Mouse (Mus musculus) intestine, embryonic 15.5 days (tissue): ENCODE results near the gene Sox6. TPM values are rescaled to one million over a fixed set of nuclear protein-coding genes. Genes with fewer than 3 reads are reported as not detected.

Experiments
- ATAC-seq: fragments of 200-750 bp; cut with Nextera tagmentation; 2 replicates; pipeline ENCODE4 v1.8.0; 2017; ENCODE audit warnings: moderate TSS enrichment, moderate library complexity
- H3K27ac ChIP-seq: fragments of 300-500 bp; sonication (generic); 2 replicates; pipeline ENCODE4 v1.5.1; 2015; ENCODE audit warnings: mild to moderate bottlenecking, inconsistent platforms
- H3K27me3 ChIP-seq: fragments of 300-500 bp; sonication (generic); replicated peaks from 2 replicates; pipeline ENCODE4 v1.6.1; 2015; ENCODE audit warnings: inconsistent platforms
- H3K36me3 ChIP-seq: fragments of 300-500 bp; sonication (generic); 2 replicates; pipeline ENCODE4 v1.6.1; 2015; ENCODE audit warnings: inconsistent platforms
- H3K4me1 ChIP-seq: fragments of 300-500 bp; sonication (generic); replicated peaks from 2 replicates; pipeline ENCODE4 v1.6.1; 2015; ENCODE audit warnings: inconsistent platforms
- H3K4me2 ChIP-seq: fragments of 300-500 bp; sonication (generic); replicated peaks from 2 replicates; pipeline ENCODE4 v1.6.1; 2015; ENCODE audit warnings: mild to moderate bottlenecking, inconsistent platforms
- H3K4me3 ChIP-seq: fragments of 300-500 bp; sonication (generic); replicated peaks from 2 replicates; pipeline ENCODE4 v1.5.1; 2015; ENCODE audit warnings: inconsistent platforms
- H3K9ac ChIP-seq: fragments of 300-500 bp; sonication (generic); 2 replicates; pipeline ENCODE4 v1.6.1; 2015; ENCODE audit warnings: inconsistent platforms
- H3K9me3 ChIP-seq: fragments of 300-500 bp; sonication (generic); 2 replicates; pipeline ENCODE4 v1.6.1; 2016; ENCODE audit warnings: inconsistent platforms
- WGBS: fragments of 180-500 bp; shearing (Covaris S2); methylation state at CpG from one replicate; pipeline ENCODE4 v1.1.7; 2015; 5-methylcytosine and 5-hydroxymethylcytosine counted together
- polyA plus RNA-seq: library from polyadenylated mRNA; unstranded; fragments of >200 nt; fragmentation: Nextera tagmentation; extraction: Ambion mirVana; gene quantifications from 2 replicates; pipeline ENCODE4 v1.2.1, GENCODE M21; 2015

Gene Sox6
- polyA plus RNA-seq, 1 experiment from 2014 or later = 36.1 TPM

DNA sequence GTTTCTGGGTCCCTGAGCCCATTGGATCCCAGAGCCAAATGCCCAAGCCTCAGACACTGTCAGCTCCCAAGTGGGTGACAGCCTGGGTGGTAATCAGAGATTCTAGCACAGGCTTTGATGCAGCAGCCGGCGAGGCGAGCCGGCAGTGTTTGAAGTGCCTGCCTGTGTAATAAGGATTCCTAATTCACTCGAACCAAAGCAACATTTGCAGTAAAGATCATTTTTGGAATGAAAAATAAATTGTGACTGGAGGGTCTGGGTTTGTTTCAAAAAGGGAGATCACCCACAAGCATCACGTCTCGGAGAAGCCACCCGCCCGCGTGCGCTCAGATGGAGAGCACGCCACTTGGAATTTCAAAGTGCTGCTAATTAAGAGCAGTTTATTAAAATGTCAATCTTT is 617.6 kb downstream of the Sox6 start:
- Histone ChIP-seq H3K9ac (no peak overlapping the region), H3K36me3 (no peaks in the 10 kb centered on the region), H3K27ac (no peak overlapping the region), H3K9me3 (no peaks in the 10 kb centered on the region), H3K4me2 (no peak overlapping the region), H3K4me1 (0 out of 2 replicates have a peak, but pooled peaks cover 2% of the 10 kb centered on the region), H3K27me3 (no peaks in the 10 kb centered on the region), H3K4me3 (no peak overlapping the region)
- ATAC-seq = no peak
- WGBS = 64% methylated on average over 12 of the region's 12 CpGs

Other genes with a start within 250 kb of the Sox6 start
- 207 and 217 TPM in 2 replicates for gene 1110004F10Rik, start 601 bp upstream of the Sox6 start, polyA plus RNA-seq
- gene Gm4353, start 45.8 kb upstream of the Sox6 start, polyA plus RNA-seq = 0.44 and 0.62 TPM in 2 replicates